Mouse (Mus musculus): ENCODE measurements around the gene Prok2.

DNA sequence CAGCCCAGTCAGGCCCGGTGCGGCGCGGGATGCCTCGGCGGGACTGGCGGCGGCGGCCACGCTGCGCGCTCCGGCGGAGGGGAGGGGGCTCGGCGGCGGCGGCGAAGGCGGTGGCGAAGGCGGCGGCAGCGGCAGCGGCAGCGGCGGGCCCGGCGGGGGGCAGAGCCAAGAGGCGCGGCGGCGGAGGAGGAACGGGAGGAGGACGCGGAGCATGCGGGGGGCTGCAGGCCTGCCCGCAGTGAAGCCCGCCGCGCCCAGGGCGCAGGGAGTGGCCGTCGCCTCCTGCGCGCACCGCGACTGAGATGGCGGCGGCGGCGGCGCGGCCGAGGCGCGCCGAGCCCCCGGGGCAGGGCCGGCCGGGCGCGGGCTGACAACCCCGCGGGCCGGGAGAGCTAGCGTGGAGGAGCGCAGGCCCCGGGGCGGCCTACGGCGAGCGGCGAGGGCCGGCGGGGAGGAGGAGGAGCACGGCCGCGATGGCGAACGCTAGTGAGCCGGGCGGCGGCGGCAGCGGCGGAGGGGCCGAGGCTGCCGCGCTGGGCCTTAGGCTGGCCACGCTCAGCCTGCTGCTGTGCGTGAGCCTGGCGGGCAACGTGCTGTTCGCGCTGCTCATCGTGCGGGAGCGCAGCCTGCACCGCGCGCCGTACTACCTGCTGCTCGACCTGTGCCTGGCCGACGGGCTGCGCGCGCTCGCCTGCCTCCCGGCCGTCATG is 33.8 kb downstream of the Prok2 start, which contains the start of gene Gpr27:
- TF ChIP-seq CTCF (IDR thresholded peaks at IDR 0.05; ENCODE audit: low read depth): no peak
- TF ChIP-seq EP300 (IDR thresholded peaks at IDR 0.05; ENCODE audit: low read depth): no peak

Measured in liver, embryonic 14.5 days (tissue).